Mouse (Mus musculus): ENCODE measurements around the gene Rps9.
"Not testable (repeated sequence)": the region's sequence is repeated elsewhere in the genome, so short reads cannot be mapped to it uniquely, and the experiment has no call there.

Rps9 gene

GRCm38 (mm10) chr7:3703148-3703878 lies 480 bp upstream of the Rps9 start:
- DNase-seq: no peak

DNA sequence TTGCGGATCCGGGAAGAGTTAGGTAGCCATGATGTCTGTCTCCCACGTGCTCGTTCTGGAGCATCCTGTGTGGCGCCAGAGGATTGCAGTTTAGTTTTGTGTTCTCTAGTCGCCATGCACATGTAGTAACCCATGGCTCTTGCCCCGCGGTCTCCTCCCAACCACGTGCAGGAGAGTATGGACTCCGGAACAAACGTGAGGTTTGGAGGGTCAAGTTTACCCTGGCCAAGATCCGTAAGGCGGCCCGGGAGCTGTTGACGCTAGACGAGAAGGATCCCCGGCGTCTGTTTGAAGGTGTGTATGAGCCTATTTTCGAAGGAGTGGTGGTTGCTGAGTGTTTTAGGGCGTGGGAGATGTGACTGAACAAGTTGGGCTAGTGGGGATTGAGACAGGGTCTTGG lies 682 bp downstream of the Rps9 start:
- no peak for DNase-seq

- DNase-seq: not testable (repeated sequence)
These were observed 1.7 kb downstream of the Rps9 start for GRCm38 (mm10) chr7:3705461-3705860.

GRCm38 (mm10) chr7:3705911-3706310 lies 2.1 kb downstream of the Rps9 start:
- no peak for DNase-seq

GRCm38 (mm10) chr7:3706343-3706934 lies 2.6 kb downstream of the Rps9 start:
- no peak for DNase-seq

GRCm38 (mm10) chr7:3707027-3707426 lies 3.2 kb downstream of the Rps9 start:
- DNase-seq: no peak

DNA sequence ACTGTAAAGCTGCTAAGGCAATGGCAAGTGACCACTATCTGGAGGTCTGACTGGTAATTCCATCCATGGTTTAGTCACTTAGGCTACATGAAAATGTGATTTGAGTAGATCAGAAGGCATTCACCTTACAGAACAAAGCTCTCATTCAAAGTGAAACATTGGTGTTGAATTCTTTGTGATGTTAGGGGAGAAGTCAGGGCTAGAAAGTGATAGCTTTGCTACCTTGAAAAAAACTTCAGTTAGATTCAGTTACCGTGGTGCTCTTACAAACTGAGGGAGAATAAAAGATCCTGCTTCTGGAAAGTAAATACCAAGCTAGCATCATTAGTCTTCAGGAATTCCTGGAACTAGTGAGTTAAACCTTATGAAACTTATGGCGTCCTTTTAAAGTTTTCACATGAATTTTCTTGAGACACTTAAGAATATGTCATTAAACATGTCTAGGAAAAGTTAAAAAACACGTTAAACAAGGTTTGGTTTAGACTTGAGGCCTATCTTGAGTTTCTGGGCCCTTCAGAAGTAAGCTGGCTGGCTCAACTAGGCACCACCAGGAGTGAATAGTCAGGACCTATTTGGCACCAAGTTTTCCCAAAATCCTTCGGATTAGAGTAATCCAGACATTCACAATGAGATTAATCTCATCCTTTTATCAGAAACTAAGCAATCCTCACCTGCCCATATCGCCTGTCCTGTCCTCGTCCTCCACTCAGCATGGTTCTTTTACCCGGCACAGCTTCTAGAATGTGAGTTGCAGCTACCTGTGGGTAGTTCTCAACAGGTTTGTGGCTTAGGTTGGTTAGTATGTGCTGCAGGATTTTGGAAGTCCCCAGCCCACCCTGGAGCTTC lies 4.0 kb downstream of the Rps9 start:
- DNase-seq: no peak

- DNase-seq: not testable (repeated sequence)
These were observed 4.7 kb downstream of the Rps9 start for GRCm38 (mm10) chr7:3708447-3708980.

GRCm38 (mm10) chr7:3709000-3709399 lies 5.2 kb downstream of the Rps9 start:
- DNase-seq: no peak

DNA sequence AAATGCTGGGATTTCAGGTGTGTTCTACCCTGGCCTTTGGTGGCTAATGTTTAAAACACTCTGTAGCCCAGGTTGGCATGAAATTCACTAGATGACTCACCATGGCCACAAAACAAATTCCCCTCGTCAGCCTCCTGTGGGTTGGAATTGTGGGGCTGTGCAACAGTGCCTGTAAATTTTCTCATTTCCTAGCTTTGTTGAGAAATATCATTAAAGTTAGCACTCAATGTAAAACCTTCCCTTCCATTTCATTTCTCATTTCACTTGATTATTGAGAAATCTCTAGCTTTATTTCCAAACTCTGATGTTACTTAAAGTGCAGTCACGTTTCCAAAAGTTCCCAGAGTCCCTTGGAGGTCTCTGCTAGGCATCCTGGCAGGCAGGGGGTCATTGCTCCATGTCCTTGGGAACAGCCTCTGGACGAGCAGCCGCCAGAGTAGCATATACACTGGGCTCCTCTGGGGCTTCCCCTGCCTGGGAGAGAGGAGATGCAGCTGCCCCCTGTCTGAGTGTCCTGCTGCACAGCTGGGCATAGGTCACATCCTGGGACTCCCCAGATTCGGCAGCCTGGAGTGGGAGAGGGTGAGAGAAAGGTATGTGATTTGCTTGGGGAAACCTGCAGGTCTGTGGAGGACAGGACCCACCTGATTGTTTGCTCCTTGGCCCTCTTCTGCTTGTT lies 8.6 kb downstream of the Rps9 start:
- DNase-seq: no peak

- DNase-seq: no peak
These were observed 11.5 kb downstream of the Rps9 start for GRCm38 (mm10) chr7:3715249-3715648.

DNA sequence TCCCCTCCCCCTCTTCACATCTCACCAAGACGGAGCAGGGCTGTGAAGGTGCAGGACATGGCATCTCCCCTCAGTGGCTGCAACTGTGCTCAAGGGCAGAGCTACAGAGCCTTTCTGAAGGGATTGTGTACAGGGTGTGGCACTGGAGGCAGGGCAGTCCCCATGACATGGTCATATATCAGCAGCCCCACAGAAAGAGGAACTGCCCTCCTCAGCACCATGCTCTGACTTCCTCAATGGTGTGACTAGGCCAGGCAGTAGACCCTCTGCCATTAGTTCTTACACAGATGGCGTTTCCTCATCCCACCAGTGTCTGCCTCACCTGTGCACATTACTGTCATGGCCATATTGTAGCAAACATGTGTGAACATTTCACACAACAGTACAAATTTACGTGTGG lies 16.5 kb downstream of the Rps9 start, which contains the start of gene Pirb:
TSS of gene Pirb (minus strand) at position 124 of the 400 bp plus-strand sequence.
- DNase-seq: not testable (repeated sequence)

GRCm38 (mm10) chr7:3725459-3725858 lies 21.7 kb downstream of the Rps9 start:
- DNase-seq: not testable (repeated sequence)

GRCm38 (mm10) chr7:3732675-3733074 lies 28.9 kb downstream of the Rps9 start:
- not testable (repeated sequence) for DNase-seq

All from thymus, postnatal 4 days (tissue).